Mouse (Mus musculus) induced T-regulatory cell, adult 2 months (primary cell): Measurements from ENCODE around the gene Tfe3.
"Not testable (repeated sequence)": the region's sequence is repeated elsewhere in the genome, so short reads cannot be mapped to it uniquely, and the experiment has no call there.

Experiments used
- DNase-seq: peaks from one replicate; pipeline ENCODE4 v3.0.0-alpha.2; 2012; ENCODE audit warnings: low read depth

Tfe3 gene

DNA sequence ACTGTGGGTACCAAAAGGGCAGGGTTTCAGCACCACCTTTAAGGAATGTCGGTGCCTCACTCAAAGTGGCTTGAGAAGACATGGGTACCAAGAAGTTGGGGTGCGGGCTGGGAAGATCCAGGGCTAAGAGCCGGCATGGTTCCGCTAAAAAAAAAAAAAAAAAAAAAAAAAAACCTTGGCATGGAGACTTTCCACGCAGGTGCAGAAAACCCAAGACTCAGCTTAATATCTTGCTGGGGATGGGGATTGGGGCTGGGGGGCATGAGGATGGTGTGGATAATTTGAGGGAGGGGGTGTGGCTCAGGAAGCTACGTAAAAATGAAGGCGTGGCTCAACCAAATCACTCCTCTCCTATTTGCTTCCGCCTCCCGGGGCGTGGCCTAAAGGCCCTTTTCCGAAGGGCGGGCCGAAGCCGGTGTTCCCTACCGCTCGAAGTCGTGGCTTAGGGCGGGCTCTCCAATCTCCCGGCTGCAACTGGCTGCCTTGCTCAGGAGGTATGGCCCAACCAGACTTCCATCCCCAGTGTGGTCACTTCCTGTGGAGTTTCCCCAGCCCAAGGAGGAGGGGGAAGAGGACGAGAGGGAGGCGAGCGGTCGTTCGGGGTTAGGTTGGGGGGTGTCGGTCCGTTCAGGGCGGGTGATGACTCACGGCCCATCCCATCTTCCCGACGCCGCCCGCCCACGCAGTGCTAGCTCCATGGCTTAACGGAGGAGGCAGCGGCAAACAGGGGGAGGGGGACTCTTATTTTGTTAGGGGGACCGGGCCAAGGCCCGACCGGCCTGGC, at the start of gene Tfe3:
Gene Tfe3 (plus strand): TSS at position 424 of the 784 bp plus-strand sequence.
- peak; percentile 93 for DNase-seq

- DNase-seq, result not testable (repeated sequence)
Observed at GRCm38 (mm10) chrX:7713764-7714134, 48.6 kb upstream of the Tfe3 start.

- peak; percentile 94 for DNase-seq
Observed at GRCm38 (mm10) chrX:7714135-7714899, 48.0 kb upstream of the Tfe3 start, which contains the start of gene Wdr45. Gene Wdr45, plus strand, starts transcription at chrX:7714333.

DNA sequence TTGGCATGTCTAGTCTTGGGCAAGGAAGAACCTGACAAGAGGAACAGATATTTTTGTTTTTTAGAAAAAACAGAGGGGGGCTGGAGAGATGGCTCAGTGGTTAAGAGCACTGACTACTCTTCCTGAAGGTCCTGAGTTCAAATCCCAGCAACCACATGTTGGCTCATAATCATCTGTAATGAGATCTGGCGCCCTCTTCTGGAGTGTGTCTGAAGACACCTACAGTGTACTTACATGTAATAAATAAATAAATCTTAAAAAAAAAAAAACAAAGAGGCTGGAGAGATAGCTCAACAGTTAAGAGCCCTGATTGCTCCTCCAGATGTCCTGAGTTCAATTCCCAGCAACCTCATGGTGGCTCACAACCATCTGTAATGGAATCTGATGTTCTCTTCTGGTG, 46.3 kb upstream of the Tfe3 start:
- DNase-seq, result peak; percentile 55

DNA sequence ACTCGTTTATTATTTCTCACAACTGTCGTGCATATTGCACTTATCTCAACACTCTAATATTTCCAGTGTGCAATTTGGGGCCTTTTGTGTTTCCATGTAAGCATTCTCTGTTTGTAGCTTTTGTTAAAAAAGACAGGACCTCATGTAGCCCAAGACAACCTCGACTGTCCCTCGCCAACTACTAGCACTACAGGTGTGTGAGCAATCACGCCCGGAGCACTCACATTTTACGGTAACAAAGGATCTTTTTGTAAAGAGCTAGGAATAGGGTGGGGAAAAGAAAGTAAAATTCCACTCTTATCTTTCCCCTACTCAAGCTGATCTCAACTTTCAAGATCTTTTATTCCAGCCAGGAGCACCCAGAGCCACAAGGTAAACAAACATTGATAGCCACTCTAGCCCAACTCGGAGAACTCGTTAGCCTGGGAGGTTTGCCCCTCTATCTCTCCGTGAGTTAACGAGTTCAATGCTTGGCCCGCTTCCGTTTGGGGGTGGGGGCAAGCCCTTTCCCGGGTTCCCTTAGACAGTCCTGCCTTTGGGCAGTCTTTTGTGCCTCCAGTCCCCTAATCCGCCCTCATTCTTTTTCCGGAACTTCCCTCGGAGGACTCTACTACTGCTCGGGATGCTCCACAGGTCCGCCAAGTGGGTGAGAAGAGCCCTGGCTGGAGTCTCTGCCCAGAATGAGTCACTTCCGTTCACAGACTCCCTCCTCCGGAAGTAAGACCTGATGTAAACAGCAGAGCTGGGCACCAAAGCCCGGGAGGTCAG, 40.7 kb upstream of the Tfe3 start, which contains the start of gene Gm45208:
Gene Gm45208 (plus strand): TSS at position 732 of the 768 bp plus-strand sequence.
- peak; percentile 86 for DNase-seq

DNA sequence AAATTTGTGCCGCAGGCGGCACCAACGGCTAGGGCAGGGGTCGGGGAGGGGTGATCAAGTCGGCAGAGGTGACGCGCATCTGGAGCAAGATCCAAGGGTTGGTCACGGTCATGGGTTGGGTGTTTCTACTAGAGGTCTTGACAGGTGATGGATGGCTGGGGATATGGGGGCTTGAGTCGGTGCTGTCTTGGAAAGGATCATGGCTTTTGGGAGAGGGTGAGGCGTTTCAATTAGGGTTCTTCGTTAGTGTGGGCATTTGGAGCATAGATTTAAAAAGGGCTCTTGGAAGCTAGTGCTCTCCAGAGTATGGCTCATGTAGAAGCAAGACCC, 40.1 kb upstream of the Tfe3 start:
- DNase-seq, result no peak

DNA sequence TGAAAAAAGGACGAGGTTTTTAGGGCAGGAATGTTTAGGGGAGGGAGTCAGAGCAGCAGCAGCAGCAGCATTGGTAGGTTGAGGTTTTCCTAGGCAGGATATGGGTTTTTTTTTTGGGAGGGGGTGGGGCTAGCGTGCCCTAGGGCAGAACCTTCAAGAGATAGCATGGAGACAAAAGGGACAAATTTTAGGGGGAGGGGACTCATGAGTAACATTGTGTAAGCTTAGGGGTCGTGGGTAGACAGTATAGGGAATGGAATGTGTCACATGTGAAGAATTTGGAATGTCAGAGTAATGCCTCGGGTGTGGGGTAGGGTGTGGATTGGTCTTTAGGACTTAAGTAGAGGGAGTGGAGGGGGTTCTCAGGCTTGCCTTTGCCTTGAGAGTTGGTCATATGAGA, 39.7 kb upstream of the Tfe3 start:
- peak; percentile 63 for DNase-seq

- DNase-seq, result no peak
Observed at GRCm38 (mm10) chrX:7724135-7724534, 38.2 kb upstream of the Tfe3 start.

DNA sequence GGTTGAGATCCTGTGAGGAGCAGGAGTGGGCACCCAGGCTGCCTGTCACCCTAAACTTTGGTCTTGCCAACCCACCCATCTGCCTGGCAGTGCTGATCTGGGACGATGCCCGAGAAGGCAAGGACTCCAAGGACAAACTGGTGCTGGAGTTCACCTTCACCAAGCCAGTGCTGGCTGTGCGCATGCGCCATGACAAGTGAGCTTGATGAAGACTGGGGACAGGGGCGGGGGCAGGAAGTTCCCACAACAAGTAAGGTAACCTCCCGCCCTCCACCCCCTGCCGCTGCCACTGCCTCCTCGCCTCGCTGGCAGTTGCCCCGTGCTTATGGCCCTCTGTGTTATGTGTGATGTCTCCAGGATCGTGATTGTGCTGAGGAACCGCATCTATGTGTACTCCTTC, 36.5 kb upstream of the Tfe3 start:
- DNase-seq, result no peak

- no peak for DNase-seq
Observed at GRCm38 (mm10) chrX:7727176-7727575, 35.2 kb upstream of the Tfe3 start.

DNA sequence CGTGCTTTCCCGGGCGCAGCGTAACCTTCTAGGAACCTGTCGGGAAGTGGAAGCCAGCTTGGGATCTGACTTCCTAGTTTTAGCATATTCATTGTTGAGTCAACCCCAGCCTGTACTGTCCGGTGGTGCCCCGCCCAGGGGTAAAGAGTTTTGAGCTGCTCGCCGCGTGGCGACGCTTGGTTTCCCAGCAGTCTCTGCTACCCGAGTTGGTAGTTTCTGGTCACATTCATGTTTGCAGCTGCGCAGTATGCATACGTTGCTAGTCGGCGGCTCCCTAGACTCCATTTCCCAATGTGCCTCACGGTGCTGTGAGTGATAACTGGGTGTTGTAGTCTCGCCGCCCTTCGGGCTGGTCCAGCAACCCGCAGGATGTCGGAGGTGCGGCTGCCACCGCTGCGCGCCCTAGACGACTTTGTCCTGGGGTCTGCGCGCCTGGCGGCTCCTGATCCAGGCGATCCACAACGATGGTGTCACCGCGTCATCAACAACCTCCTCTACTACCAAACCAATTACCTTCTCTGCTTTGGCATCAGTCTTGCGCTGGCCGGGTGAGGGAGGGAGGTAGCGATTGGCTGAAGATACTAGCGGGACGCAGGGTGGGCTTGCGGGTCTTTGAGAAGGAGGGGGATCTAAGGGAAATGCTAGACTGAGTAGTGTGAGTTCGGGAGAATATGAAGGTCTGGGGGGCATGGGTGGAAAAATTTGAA, 34.0 kb upstream of the Tfe3 start, which contains the start of gene Praf2:
Gene Praf2 (plus strand): TSS at position 225 of the 707 bp plus-strand sequence.
- DNase-seq, result peak; percentile 84

- DNase-seq, result no peak
Observed at GRCm38 (mm10) chrX:7728922-7729265, 33.5 kb upstream of the Tfe3 start.

- DNase-seq, result peak; percentile 80
Observed at GRCm38 (mm10) chrX:7733571-7734156, 28.7 kb upstream of the Tfe3 start.

GRCm38 (mm10) chrX:7739336-7740081, 22.9 kb upstream of the Tfe3 start:
- no peak for DNase-seq

DNA sequence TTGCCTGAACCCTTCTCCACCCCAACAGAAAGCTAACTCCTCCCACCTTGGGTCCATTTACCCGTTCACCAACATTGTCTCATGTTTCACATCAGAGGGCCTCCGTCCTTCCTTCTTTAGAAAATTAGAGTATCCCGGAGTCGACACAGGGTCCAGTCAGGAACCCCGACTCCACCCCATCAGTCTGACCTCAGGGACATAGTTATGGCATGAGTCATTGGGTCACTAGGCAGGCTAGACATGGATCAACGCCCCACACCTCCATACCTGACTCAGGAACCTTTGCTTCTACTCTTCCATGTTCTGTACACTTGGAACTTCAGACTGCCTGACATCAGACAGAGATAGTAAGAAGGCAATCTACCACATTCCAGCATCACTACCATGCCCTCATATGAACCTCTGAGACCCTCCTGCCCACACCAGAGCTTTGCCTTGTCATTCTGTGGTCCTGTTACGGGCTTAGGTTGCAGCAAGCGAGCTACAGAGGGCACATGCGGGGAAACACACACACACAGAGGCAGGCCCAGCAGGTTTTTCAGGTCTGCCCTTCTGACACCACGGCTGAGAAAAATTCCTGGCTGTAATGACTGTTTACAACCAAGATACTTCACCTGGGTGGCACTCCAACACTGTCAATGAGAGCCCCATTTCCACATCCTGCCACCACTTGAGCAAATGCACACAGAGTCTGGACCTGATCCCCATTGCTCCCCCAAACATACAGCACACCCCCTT, 22.1 kb upstream of the Tfe3 start:
- no peak for DNase-seq

GRCm38 (mm10) chrX:7741103-7741502, 21.3 kb upstream of the Tfe3 start:
- DNase-seq, result no peak

GRCm38 (mm10) chrX:7743470-7743869, 18.9 kb upstream of the Tfe3 start:
- DNase-seq, result peak; percentile 26

GRCm38 (mm10) chrX:7744940-7745339, 17.4 kb upstream of the Tfe3 start:
- DNase-seq, result no peak

GRCm38 (mm10) chrX:7745429-7745828, 16.9 kb upstream of the Tfe3 start:
- DNase-seq, result no peak
